Mouse (Mus musculus) spleen, postnatal 14 days (tissue): Measurements from ENCODE around the gene Zfp62.
A peak's percentile ranks its signal among the peaks of the same experiment; 100 is the strongest.

Source experiments
- DNase-seq, 2 experiments: peaks; one replicate each; pipeline ENCODE4 v3.0.0; 2021 to 2022; ENCODE audit warnings: low spot score in 2 of 2

Gene Zfp62

GRCm38 (mm10) chr11:49248974-49249700 is 46.0 kb downstream of the Zfp62 start:
- no peak for DNase-seq

- peak in 1 of 2 experiments; percentile 66 for DNase-seq
Observed at GRCm38 (mm10) chr11:49249811-49250421, 46.8 kb downstream of the Zfp62 start.

- DNase-seq = peak; percentile 80 to 83
Observed at GRCm38 (mm10) chr11:49250422-49251379, 47.6 kb downstream of the Zfp62 start.

- DNase-seq = no peak
Observed at GRCm38 (mm10) chr11:49251380-49251761, 48.3 kb downstream of the Zfp62 start.

- no peak for DNase-seq
Observed at GRCm38 (mm10) chr11:49252048-49252447, 49.0 kb downstream of the Zfp62 start.

GRCm38 (mm10) chr11:49253035-49253434 is 49.9 kb downstream of the Zfp62 start:
- no peak for DNase-seq

- no peak for DNase-seq
Observed at GRCm38 (mm10) chr11:49259296-49259695, 56.2 kb downstream of the Zfp62 start.

GRCm38 (mm10) chr11:49259829-49260228 is 56.7 kb downstream of the Zfp62 start:
- DNase-seq = no peak

GRCm38 (mm10) chr11:49260598-49261312 is 57.7 kb downstream of the Zfp62 start:
- DNase-seq = no peak

- DNase-seq = no peak
Observed at GRCm38 (mm10) chr11:49261313-49261855, 58.3 kb downstream of the Zfp62 start.

GRCm38 (mm10) chr11:49262286-49262685 is 59.2 kb downstream of the Zfp62 start:
- no peak for DNase-seq

GRCm38 (mm10) chr11:49263149-49263548 is 60.1 kb downstream of the Zfp62 start:
- DNase-seq = no peak

GRCm38 (mm10) chr11:49264081-49264480 is 61.0 kb downstream of the Zfp62 start:
- no peak for DNase-seq

- no peak for DNase-seq
Observed at GRCm38 (mm10) chr11:49264622-49265021, 61.5 kb downstream of the Zfp62 start.

- DNase-seq = no peak
Observed at GRCm38 (mm10) chr11:49265101-49265500, 62.0 kb downstream of the Zfp62 start.

- DNase-seq = no peak
Observed at GRCm38 (mm10) chr11:49266671-49267070, 63.6 kb downstream of the Zfp62 start.

- no peak for DNase-seq
Observed at GRCm38 (mm10) chr11:49267316-49267715, 64.2 kb downstream of the Zfp62 start.

- DNase-seq = no peak
Observed at GRCm38 (mm10) chr11:49267970-49268579, 65.0 kb downstream of the Zfp62 start.
